Mouse (Mus musculus) inflammation-experienced regulatory T-cells, adult 16 weeks (primary cell): ENCODE results near the gene Gm14399. TPM values are rescaled to one million over a fixed set of nuclear protein-coding genes. Genes with fewer than 3 reads are reported as not detected.

Experiments
- polyA plus RNA-seq: library from polyadenylated mRNA; unstranded; fragments of 100-300 nt; shearing (Covaris generic); gene quantifications from one replicate; pipeline ENCODE4 v1.2.1, GENCODE M21; 2017

Gm14399 gene
- polyA plus RNA-seq = 7.8 TPM

GRCm38 (mm10) chr2:175141993-175142295, at the start of gene Gm14399:
Gene Gm14399, minus strand, starts transcription at chr2:175142012.

DNA sequence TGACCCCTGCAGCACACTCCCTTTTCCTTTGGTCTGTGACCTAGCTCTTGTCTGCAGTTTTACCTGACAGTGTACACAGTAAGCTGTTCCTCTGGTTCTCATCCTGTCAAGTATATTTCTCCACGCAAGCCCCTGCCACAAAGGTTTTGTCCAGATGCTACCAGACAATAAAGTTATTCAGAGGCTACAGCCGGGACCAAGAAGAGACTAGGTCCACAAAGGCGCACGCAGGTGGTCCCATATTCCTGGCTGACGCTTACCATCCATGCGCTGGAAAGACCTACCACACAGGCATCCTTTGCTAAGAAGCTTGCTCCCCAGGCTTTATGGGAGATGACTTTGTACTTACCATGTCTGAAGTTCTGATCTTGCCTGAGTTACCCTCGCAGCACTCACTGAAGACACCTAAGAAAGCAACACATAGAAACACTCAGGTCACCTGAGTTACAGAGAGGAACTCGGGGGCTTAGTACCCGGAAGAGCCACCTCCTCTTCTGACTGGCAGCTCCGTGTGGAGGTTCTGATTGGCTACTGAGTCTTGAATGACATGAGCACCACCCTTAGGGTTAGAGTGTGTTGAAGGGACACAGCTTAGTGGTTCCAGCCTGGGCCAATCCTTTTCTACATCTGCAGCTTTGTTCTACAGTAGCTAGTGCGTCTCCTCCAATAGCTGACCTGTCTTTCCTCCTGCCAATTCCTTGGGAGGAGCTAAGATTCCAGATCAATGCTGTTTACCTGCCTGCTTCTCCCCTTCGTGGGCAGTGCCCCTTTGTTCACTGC, 33.8 kb upstream of the Gm14399 start, which contains the start of gene Gm14443:
TSS of gene Gm14443 (minus strand) at position 471 of the 780 bp plus-strand sequence.

Other genes with a start within 250 kb of the Gm14399 start
- 0.51 TPM for gene Gm14444, start 131.8 kb downstream of the Gm14399 start, polyA plus RNA-seq
- gene Gm14393, start 74.2 kb downstream of the Gm14399 start, polyA plus RNA-seq = not detected
- gene Gm14443, start 33.9 kb upstream of the Gm14399 start, polyA plus RNA-seq = 0.07 TPM
- 7.0 TPM for gene Gm14391, start 64.9 kb upstream of the Gm14399 start, polyA plus RNA-seq
- gene Gm14440, start 133.1 kb upstream of the Gm14399 start, polyA plus RNA-seq = 6.5 TPM
- gene Gm4631, start 196.2 kb upstream of the Gm14399 start, polyA plus RNA-seq = 20.2 TPM
- 5.5 TPM for gene Zfp968, start 230.4 kb upstream of the Gm14399 start, polyA plus RNA-seq